Mouse (Mus musculus): Measurements from ENCODE around the gene Ormdl3. TPM values are rescaled to one million over a fixed set of nuclear protein-coding genes. Genes with fewer than 3 reads are reported as not detected.

Ormdl3 gene
- total and polyA plus RNA-seq, 3 experiments: 32.5 to 45.1 (median 32.9) TPM

DNA sequence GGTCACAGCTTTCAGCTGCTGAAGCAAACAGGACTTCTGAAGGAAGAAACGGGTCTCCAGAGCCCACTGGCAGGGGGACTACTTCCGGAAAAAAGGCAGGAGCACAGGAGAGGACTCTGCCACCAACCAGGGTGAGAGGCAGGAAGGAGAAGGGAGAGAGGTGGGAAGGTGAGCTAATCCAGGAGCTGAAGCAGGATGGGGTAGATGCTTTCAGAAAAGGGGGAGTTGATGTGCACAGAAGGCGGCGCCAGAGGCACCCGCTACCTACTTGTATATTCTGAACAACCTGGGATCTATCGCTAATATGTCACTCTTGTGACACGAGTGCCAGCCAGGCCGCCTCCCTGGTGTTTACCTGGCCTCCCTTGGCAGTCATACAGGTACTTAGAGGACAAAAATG is 10.8 kb upstream of the Ormdl3 start, which contains the start of gene Lrrc3c:
Lrrc3c (plus strand) TSS at position 301 of the 400 bp plus-strand sequence.
- no peak for DNase-seq (ENCODE audit: extremely low read depth)
- Histone ChIP-seq H3K4me2 (ENCODE audit: insufficient read depth, low read depth, poor library complexity, severe bottlenecking) (peak within 1 kb of the TSS; percentile 30; the same call in 1 of the 2 replicates), H3K79me2 (replicated peaks; ENCODE audit: control insufficient read depth, extremely low read depth, insufficient read depth, poor library complexity, severe bottlenecking) (no peaks in the 10 kb centered on the region), H3K4me3 (replicated peaks in 1 of 3; ENCODE audit: low read depth in 2 of 3, low read length in 2 of 3, poor library complexity in 1 of 3) (no peak within 1 kb of the TSS), H3K4me1 (ENCODE audit: control insufficient read depth in 1 of 2, insufficient read depth in 2 of 2) (peaks cover 14 to 32% of the 10 kb centered on the region in 2 experiments), H3K9me3 (replicated peaks; ENCODE audit: low read length) (no peaks in the 10 kb centered on the region), H3K36me3 (replicated peaks in 1 of 2; ENCODE audit: control insufficient read depth in 1 of 2, insufficient read depth in 1 of 2, low read length in 1 of 2) (no peaks in the 10 kb centered on the region), H3K9ac (ENCODE audit: insufficient read depth, low read depth) (0 out of 2 replicates have a peak within 1 kb of the TSS, but pooled peaks have one; percentile 12), H3K27ac (ENCODE audit: insufficient read depth, low read depth) (no peak within 1 kb of the TSS), H3K27me3 (replicated peaks) (peaks cover 50% of the 10 kb centered on the region)
- dilution Hi-C loops (cut with MboI; ENCODE audit: extremely low pct_ligation_motif_present, extremely low pct_unique_long_range_greater_than_20kb, low sequenced_read_pairs): no loop called here
- in situ Hi-C loops (cut with MboI; ENCODE audit: low pct_ligation_motif_present, low pct_unique_long_range_greater_than_20kb, low sequenced_read_pairs): no loop called here
- TF ChIP-seq PAX5 (IDR thresholded peaks at IDR 0.05; ENCODE audit: low read length): no peak
- no peak for TF ChIP-seq HCFC1 (IDR thresholded peaks at IDR 0.05; ENCODE audit: low read depth, low read length)
- no peak for TF ChIP-seq E2F4 (IDR thresholded peaks at IDR 0.05; ENCODE audit: insufficient replicate concordance, low read depth, low read length)
- TF ChIP-seq GABPA (IDR thresholded peaks at IDR 0.05; ENCODE audit: insufficient replicate concordance, low read depth, low read length): no peak
- no peak for TF ChIP-seq USF2 (conservative IDR thresholded peaks at IDR 0.05; ENCODE audit: low read depth, low read length)
- TF ChIP-seq MXI1 (IDR thresholded peaks at IDR 0.05; ENCODE audit: low read depth, low read length): no peak
- TF ChIP-seq TBP (conservative IDR thresholded peaks at IDR 0.05; ENCODE audit: low read depth, low read length): no peak
- TF ChIP-seq RCOR1 (conservative IDR thresholded peaks at IDR 0.05; ENCODE audit: low read depth, low read length): no peak
- TF ChIP-seq IRF4 (IDR thresholded peaks at IDR 0.05; ENCODE audit: low read depth, low read length): no peak
- TF ChIP-seq ZMIZ1 (IDR thresholded peaks at IDR 0.05; ENCODE audit: low read depth, low read length): no peak
- no peak for TF ChIP-seq NRF1 (IDR thresholded peaks at IDR 0.05; ENCODE audit: low read depth, low read length)
- no peak for TF ChIP-seq EP300 (IDR thresholded peaks at IDR 0.05; ENCODE audit: low read length)
- TF ChIP-seq ELF1 (IDR thresholded peaks at IDR 0.05; ENCODE audit: low read depth, low read length): no peak
- no peak for TF ChIP-seq CHD2 (IDR thresholded peaks at IDR 0.05; ENCODE audit: low read length)
- no peak for TF ChIP-seq SMC3 (IDR thresholded peaks at IDR 0.05; ENCODE audit: low read depth, low read length)
- no peak for TF ChIP-seq UBTF (IDR thresholded peaks at IDR 0.05; ENCODE audit: low read depth, low read length)

DNA sequence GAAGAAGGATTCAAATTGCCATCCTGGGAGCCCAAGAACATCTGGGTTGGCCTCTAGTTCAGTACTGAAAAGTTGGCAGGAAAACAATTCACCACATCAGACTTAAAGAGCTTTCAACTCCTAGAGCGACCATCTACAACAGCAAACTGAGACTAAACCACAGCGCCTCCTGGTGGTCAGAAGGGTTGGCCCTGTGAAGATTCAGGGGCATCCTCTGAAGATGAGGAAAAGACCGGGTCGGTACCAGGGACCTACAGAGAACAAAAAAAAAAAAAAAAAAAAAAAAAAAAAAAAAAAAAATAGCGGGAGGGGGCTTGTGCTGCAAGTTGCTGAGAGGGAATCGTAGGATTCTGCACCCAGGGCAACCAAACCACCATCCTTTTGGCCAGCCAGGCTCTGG is 10.2 kb upstream of the Ormdl3 start:
- H3K4me1 ChIP-seq (ENCODE audit: control insufficient read depth in 1 of 2, insufficient read depth in 2 of 2): peaks cover 14 to 32% of the 10 kb centered on the region in 2 experiments
- peak overlapping the region; percentile 30; the same call in 1 of the 2 replicates for H3K4me2 ChIP-seq (ENCODE audit: insufficient read depth, low read depth, poor library complexity, severe bottlenecking)
- no peaks in the 10 kb centered on the region for H3K36me3 ChIP-seq (replicated peaks in 1 of 2; ENCODE audit: control insufficient read depth in 1 of 2, insufficient read depth in 1 of 2, low read length in 1 of 2)
- peak; percentile 94 for DNase-seq (ENCODE audit: extremely low read depth)
- H3K79me2 ChIP-seq (replicated peaks; ENCODE audit: control insufficient read depth, extremely low read depth, insufficient read depth, poor library complexity, severe bottlenecking): no peaks in the 10 kb centered on the region
- no peaks in the 10 kb centered on the region for H3K9me3 ChIP-seq (replicated peaks; ENCODE audit: low read length)
- in situ Hi-C loops (cut with MboI; ENCODE audit: low pct_ligation_motif_present, low pct_unique_long_range_greater_than_20kb, low sequenced_read_pairs) (no loop called here), dilution Hi-C loops (cut with MboI; ENCODE audit: extremely low pct_ligation_motif_present, extremely low pct_unique_long_range_greater_than_20kb, low sequenced_read_pairs) (no loop called here)
- H3K27ac ChIP-seq (ENCODE audit: insufficient read depth, low read depth): no peak overlapping the region
- H3K4me3 ChIP-seq (replicated peaks in 1 of 3; ENCODE audit: low read depth in 2 of 3, low read length in 2 of 3, poor library complexity in 1 of 3): no peak overlapping the region
- 0 out of 2 replicates have a peak overlapping the region, but pooled peaks have one; percentile 12 for H3K9ac ChIP-seq (ENCODE audit: insufficient read depth, low read depth)
- H3K27me3 ChIP-seq (replicated peaks): peaks cover 51% of the 10 kb centered on the region
- TF ChIP-seq CHD2 (IDR thresholded peaks at IDR 0.05; ENCODE audit: low read length): no peak
- TF ChIP-seq MYC (IDR thresholded peaks at IDR 0.05; ENCODE audit: low read depth, low read length): peak; percentile 33; the same call in 1 of the 2 replicates
- no peak for TF ChIP-seq ZMIZ1 (IDR thresholded peaks at IDR 0.05; ENCODE audit: low read depth, low read length)
- no peak for TF ChIP-seq JUN (IDR thresholded peaks at IDR 0.05; ENCODE audit: insufficient read depth, low read depth, low read length)
- no peak for TF ChIP-seq ETS1 (conservative IDR thresholded peaks at IDR 0.05; ENCODE audit: low read depth, low read length)
- TF ChIP-seq TBP (conservative IDR thresholded peaks at IDR 0.05; ENCODE audit: low read depth, low read length): no peak
- peak; percentile 61; the same call in 1 of the 2 replicates for TF ChIP-seq MAZ (IDR thresholded peaks at IDR 0.05; ENCODE audit: low read depth, low read length)
- no peak for TF ChIP-seq PAX5 (IDR thresholded peaks at IDR 0.05; ENCODE audit: low read length)
- no peak for TF ChIP-seq USF1 (IDR thresholded peaks at IDR 0.05; ENCODE audit: low read depth, low read length)
- no peak for TF ChIP-seq CHD1 (IDR thresholded peaks at IDR 0.05; ENCODE audit: low read depth, low read length)
- TF ChIP-seq ZKSCAN1 (IDR thresholded peaks at IDR 0.05; ENCODE audit: borderline replicate concordance, low read depth, low read length): no peak
- TF ChIP-seq BHLHE40 (IDR thresholded peaks at IDR 0.05; ENCODE audit: low read depth, low read length): no peak
- no peak for TF ChIP-seq NRF1 (IDR thresholded peaks at IDR 0.05; ENCODE audit: low read depth, low read length)
- peak; percentile 83 for TF ChIP-seq ZNF384 (IDR thresholded peaks at IDR 0.05; ENCODE audit: low read depth, low read length)
- TF ChIP-seq EP300 (IDR thresholded peaks at IDR 0.05; ENCODE audit: low read length): no peak
- TF ChIP-seq USF2 (conservative IDR thresholded peaks at IDR 0.05; ENCODE audit: low read depth, low read length): no peak
- no peak for TF ChIP-seq POLR2AphosphoS2 (IDR thresholded peaks at IDR 0.05; ENCODE audit: low read depth, low read length)
- TF ChIP-seq MAX (IDR thresholded peaks at IDR 0.05; ENCODE audit: low read length): no peak
- peak; percentile 91 to 98 for TF ChIP-seq CTCF (conservative IDR thresholded peaks at IDR 0.05 in 1 of 2, IDR thresholded peaks at IDR 0.05 in 1 of 2; ENCODE audit: low read depth in 2 of 2, low read length in 2 of 2)
- no peak for TF ChIP-seq TCF12 (IDR thresholded peaks at IDR 0.05; ENCODE audit: low read depth, low read length)
- TF ChIP-seq MEF2A (IDR thresholded peaks at IDR 0.05; ENCODE audit: borderline replicate concordance, low read depth, low read length): peak; percentile 29; the same call in 1 of the 2 replicates
- TF ChIP-seq HCFC1 (IDR thresholded peaks at IDR 0.05; ENCODE audit: low read depth, low read length): peak; percentile 58
- no peak for TF ChIP-seq KAT2A (IDR thresholded peaks at IDR 0.05; ENCODE audit: insufficient replicate concordance, low read length)
- TF ChIP-seq ELF1 (IDR thresholded peaks at IDR 0.05; ENCODE audit: low read depth, low read length): peak; percentile 29; the same call in 1 of the 2 replicates
